Mouse (Mus musculus): ENCODE data around the gene Eif4a1.

- TF ChIP-seq CTCF (IDR thresholded peaks at IDR 0.05; ENCODE audit: control insufficient read depth, insufficient read depth, insufficient replicate concordance, low read depth, low read length) (no peak), POLR2A (IDR thresholded peaks at IDR 0.05; ENCODE audit: control insufficient read depth, low read depth, low read length) (no peak)
Observed at GRCm38 (mm10) chr11:69629802-69630201, 42.4 kb downstream of the Eif4a1 start.
